Mouse (Mus musculus): ENCODE data around the gene Gm17359.

DNA sequence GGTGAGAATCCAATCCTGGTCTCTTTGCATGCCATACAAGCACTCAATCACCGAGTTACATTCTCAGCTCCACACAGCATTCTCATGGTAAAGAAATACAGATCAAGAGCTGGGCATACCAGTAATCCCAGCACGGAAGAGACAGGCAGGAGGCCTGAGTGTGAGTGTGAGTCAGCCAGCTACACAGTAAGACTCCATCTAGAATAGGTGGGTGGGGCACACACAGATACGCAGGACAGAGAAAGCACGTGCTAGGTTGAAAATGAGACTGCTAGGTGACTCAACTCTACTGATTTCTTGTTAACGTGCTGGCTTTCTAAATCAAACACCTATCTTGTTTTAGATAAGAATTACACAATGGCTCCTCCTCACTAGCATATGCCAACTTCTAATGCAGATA, 153.6 kb downstream of the Gm17359 start:
- no peak for TF ChIP-seq CTCF (IDR thresholded peaks at IDR 0.05; ENCODE audit: low read depth)
- no peak for TF ChIP-seq EP300 (IDR thresholded peaks at IDR 0.05; ENCODE audit: low read depth)

Measured in heart, postnatal 0 days (tissue).